Mouse (Mus musculus) 3T3-L1 (cell line): ENCODE results near the gene Pnliprp1.

Experiments used
- DNase-seq: peaks from one replicate; pipeline ENCODE4 v3.0.0-alpha.2; 2015; ENCODE audit warnings: low read depth, low spot score

Gene Pnliprp1

GRCm38 (mm10) chr19:58776461-58776860 is 47.8 kb downstream of the Pnliprp1 start:
- DNase-seq, result no peak

- DNase-seq, result no peak
These were observed 52.9 kb downstream of the Pnliprp1 start for GRCm38 (mm10) chr19:58781566-58781965.

DNA sequence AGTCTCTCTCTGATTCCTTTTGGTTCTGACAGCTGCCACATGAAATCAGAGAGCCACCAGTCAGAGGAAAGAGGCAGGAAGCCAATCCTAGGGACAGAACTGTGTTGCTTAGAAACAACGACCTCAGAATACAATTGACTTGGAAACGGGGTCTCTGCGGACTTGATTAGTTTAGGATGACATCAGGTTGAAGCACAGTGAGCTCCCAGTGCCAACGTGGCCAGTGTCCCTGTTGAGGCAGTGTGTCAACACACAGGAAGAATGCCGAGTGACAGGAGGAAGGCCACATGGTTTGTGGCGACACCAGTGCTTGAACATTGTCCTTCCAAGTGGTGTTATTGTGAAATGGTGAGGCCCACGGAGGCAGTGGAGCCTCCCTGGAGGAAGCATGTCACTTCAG is 55.3 kb downstream of the Pnliprp1 start:
- no peak for DNase-seq

GRCm38 (mm10) chr19:58789194-58789593 is 60.5 kb downstream of the Pnliprp1 start:
- DNase-seq, result no peak
